Mouse (Mus musculus) bone marrow macrophage, adult 2 months (primary cell): ENCODE data around the gene Lrrc30.

ENCODE experiments used
- CTCF ChIP-seq: IDR thresholded peaks from 2 replicates; pipeline ENCODE4 v1.5.1; 2012; ENCODE audit warnings: low read depth, mild to moderate bottlenecking, low read length, moderate library complexity
- POLR2A ChIP-seq: IDR thresholded peaks from 2 replicates; pipeline ENCODE4 v1.6.1; 2012; ENCODE audit warnings: mild to moderate bottlenecking, low read depth, low read length, borderline replicate concordance

DNA sequence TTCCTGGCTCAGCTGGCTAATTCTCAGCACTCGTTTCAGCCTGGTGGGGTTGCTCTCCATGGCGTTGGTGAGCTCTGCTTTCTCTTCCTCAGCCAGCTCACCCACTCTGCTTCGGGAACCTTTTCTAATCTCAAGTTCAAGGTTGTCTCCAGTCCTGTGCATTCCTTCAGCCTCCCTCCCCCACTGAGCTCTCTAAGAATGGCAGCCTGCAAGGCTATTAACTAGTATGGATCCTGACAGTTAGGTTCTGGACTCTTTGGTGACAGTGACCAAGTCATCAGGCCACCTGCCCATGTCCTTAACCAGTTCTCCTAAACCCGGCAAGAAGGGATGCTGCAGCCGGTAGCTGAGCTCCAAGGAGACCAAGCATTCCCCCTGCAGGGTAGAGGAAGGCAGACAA is 34.5 kb upstream of the Lrrc30 start:
- TF ChIP-seq POLR2A, result no peak
- no peak for TF ChIP-seq CTCF
